Mouse (Mus musculus) brain, embryonic 14.5 days (tissue): ENCODE results near the gene Cldn14.

Experiments
- CTCF ChIP-seq: fragments of 200-500 bp; IDR thresholded peaks from 2 replicates; pipeline ENCODE4 v1.5.1; 2012; ENCODE audit warnings: inconsistent platforms, mild to moderate bottlenecking, moderate library complexity, borderline replicate concordance; ENCODE audit not compliant: insufficient read depth, insufficient read length; ENCODE audit errors: extremely low read depth
- POLR2A ChIP-seq: fragments of 200-500 bp; IDR thresholded peaks from 2 replicates; pipeline ENCODE4 v1.6.1; 2012; ENCODE audit warnings: mild to moderate bottlenecking, inconsistent platforms, borderline replicate concordance; ENCODE audit not compliant: poor library complexity, insufficient read depth, insufficient read length, severe bottlenecking; ENCODE audit errors: extremely low read depth

DNA sequence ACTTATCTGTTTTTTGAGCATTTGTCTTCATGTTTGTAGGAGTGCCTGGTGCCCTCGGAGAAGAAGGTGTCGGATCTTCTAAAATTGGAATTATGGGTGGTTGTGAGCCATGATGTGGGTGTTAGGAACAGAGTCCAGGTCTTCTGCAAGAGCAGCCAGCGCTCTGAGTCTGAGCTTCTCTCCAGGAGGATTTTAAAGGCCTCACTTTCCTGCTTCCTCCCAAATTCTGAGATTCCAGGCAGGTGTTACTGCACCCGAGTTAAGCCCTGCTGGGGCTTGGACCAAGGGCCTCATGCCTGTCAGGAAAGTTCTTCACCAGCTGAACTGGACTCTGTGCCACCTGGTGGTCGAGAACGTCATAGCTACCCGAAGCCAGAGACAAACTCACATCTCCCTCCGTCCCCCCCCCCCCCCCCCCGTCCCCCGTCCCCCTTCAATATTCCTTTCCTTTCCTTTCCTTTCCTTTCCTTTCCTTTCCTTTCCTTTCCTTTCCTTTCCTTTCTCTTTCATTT is 93.2 kb downstream of the Cldn14 start:
- no peak for TF ChIP-seq POLR2A
- TF ChIP-seq CTCF: peak; percentile 50; the same call in 1 of the 2 replicates
